Mouse (Mus musculus) kidney, adult 11 months (tissue): Measurements from ENCODE around the gene Majin.

Source experiments
- DNase-seq: peaks from one replicate; pipeline ENCODE4 v3.0.0; 2022

The Majin gene

DNA sequence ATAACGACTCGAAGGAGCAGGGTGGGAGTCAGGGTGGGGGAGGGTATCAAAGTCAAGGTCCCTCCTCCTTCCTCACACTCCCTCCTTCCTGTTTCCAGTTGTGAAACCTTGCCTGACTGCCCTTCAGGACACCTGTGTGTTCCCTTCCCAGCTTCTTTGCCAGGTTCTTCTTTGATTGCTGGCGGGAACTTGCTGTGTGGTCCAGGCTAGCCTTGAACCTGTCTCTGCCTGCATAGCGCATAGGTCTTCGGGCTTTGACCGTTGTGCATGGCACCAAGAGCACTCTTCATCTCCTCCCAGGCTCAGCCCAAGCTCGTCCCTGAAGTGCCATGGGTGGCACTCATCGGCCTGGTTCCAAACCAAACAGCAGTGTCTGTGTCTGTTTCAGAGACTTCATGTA is 80.8 kb downstream of the Majin start:
- no peak for DNase-seq

DNA sequence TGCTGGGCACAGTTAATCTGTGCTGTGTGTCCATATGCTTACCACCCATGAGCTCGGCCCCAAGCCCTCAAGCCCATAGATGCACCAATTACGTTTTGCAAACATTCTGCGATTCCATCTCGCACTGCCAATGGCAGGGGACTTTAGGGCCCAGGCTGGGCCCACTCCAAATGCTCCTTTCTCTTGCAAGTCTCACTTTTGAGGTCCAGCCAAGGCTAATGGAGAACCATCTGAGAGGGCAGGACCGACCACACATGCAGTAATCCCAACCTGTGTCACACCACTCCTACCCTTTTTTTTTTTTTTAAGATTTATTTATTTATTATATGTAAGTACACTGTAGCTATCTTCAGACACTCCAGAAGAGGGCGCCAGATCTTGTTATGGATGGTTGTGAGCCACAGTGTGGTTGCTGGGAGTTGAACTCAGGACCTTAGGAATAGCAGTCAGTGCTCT is 81.6 kb downstream of the Majin start:
- DNase-seq, result no peak

DNA sequence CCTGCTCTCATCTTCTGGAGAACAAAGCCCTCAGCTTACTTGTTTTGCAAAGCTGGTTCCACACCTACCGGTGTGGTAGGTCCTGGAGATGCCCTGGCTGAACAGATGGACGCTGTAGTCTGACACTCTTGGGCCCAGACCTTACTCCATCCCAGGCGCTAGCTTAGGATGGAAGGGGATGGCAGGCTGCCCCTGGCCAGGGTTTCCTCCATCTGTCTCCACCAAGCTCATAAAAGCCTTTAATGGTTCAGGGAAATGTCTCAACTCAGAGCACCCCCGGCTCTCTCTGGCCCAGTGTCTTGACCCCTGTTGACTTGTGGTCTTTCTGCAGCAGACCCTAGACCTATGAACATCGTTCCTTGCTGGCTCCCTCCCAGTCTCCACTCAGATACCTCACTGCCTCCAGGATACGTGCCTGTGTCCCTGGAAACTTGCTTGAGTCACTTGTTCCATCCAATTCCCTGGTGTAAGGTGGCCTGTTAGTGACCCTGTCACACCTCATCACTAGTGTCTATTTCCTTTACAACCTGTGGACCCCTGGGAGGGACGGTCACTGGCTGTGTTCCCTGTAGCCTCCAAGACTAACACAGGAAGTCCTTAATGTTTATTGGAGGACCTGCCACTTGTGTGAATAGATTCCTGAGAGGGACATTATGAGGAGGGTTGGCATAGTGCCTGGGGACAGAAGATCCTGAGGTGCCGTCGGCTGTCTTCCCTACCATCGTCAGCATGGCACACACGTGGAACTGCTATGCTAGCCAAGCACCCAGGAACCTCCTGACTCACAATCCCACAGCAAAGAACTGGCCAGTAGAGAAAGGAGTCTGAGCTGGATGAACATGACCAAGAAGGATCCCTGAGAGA is 83.3 kb downstream of the Majin start:
- no peak for DNase-seq

DNA sequence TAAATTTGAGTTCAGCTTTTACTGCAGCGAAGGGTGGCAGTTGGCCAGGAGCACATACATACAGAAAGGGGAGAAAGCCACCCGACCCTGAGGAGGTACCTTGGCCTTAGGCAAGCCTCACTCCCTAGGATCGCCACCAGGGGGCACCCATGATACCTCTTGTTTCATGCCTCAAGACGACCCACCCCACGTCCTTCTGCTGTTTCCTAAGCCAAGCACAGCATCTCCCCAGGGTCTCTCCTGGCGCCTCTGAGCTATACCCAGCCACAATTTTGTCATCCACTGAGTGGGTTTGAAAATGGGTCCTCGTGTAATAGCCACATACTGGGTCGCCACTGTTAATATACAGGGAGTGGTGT is 84.0 kb downstream of the Majin start:
- peak; percentile 84 for DNase-seq

DNA sequence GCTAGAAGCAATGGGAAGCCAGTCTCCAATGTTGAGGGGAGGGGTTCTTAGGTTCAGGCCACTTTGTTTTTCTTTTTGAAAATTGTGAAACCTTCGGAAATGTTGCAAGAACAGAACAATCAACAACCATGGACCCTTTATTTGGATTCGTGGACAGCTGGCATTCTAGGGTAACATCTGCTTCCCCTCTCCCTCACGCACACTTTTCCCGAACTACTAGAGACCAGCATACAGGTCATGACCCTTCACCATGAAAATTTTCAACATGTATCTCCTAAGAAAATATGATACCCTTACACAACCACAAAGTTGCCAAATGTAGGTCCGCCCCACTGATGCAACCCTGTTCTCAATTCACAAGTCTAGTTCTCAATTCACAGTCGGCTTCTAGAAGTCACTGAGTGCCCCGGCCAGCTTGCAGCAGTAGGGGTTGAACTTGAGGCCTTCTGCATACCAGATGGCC is 84.5 kb downstream of the Majin start:
- DNase-seq, result no peak

DNA sequence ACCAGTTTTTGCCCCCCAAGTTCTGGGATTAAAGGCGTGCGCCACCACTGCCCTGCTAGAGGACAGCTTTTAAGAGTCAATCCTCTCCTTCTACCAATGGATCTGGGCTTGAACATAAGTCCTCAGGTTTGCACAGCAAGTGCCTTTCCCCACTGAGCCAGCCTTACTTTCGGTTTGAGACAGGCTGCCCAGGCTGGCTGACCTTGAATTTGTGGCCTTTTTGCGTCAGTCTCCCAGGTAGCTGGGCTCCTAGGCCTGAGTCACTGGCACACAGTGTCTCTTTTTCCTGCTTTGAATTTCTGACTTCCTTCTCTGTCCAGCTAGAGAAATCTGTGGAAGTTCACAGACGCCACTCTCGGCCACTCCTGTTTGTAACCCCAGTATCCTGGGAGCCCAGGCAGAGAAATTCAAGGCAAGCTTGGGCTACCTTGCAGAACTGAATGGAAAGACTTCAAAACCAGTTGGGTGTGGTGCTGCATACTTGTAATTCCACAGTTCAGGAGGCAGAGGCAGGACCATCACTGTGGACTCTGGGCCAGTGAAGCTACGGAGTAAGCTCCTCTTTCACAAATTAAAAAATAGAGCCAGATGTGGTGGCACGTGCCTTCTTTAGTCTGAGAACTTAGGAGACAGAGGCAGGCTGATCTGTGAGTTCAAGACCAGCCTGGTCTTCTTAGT is 85.7 kb downstream of the Majin start:
- no peak for DNase-seq

DNA sequence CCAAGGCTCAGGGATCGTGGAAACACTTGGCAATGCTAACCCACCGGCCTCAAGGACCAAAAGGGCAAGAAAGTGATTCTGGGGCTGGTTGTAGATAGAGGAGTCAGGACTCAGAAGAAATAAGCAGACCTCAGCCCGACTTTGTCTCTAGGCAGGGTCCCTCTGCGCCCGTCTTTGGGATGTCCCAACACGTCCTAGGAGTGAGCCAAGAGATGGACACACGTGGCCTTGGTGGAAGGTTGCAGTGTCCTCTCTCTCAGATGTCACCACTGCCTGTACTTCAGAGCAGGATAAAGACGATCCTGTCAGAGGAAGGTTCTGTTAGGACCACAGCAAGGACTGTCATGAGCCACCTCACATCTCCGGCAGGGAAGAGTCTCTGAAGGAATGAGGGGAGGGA is 86.5 kb downstream of the Majin start:
- no peak for DNase-seq

DNA sequence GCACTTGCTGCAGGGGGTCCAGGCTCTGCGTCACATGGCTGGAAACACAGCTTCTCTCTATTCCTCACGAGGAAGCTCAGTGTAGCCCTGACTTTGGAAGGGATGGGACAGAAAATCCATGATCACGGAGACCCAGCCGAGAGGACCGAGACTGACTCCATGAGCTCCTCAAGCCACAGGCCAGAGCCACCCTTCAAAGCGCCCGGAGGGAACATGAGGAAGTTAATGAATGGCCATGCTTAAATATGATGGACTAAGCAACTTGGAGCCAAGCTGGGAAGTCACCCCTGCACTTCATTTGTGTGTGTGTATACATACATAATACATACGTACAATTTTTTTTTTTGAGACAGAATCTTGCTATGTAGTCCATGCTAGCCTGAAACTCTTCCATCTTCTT is 87.0 kb downstream of the Majin start:
- no peak for DNase-seq

DNA sequence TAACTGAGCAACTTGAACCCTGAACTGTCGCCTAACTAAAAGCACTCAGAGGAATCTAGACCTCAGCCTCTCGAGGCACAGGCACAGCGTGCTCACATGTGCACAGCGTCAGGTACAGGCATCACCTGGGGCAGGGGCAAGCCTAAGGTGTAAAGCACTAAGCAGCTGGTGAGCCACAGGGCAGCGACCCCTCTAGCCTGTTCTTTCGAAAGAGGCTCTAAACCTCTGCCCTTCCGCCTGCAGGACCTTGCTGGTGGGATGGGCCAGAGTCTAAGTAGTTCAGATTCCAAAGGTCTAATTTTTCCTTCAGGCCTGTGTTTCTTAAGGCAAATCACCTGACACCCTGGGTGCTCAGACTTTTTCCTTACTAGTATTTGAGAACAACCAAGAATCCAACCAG is 87.9 kb downstream of the Majin start:
- peak; percentile 85 for DNase-seq

DNA sequence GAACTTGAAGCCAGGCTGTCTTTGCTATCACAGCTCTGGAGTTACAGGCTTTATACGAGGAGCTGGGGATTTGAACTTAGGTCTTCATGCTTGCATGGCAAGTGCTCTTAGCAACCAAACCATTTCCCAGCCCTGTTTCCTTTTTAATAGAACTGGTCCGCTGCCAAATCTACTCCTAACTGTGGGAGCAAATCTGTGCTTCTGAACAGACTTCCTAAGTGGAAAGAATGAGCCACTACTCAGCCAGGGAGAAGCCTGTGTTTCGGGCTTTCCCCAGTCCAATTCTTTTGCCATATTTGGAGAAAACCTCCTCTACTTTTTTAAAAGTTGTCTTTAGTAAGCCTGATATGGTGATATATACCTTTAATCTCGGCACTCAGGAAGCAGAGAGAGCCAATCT is 88.5 kb downstream of the Majin start:
- DNase-seq, result no peak

DNA sequence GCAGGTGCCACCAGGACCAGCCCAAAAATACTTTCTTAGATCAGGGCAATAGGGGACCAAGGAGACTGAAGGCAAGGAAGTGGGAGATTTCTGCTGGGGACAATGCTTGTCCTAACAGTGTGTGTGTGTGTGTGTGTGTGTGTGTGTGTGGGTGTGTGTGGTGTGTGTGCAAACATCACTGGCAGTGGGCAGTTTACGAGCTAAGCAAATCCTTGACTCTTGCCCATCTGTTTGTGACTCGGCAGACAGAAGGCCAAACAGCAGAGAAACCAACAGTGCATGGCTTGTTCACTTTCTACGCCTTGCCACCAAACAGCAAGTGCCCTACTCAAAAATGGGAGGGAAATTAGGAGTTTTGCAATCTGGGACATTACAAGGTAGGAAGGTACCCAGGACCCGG is 89.4 kb downstream of the Majin start:
- no peak for DNase-seq
